Mouse (Mus musculus) hindbrain, embryonic 11.5 days (tissue): Measurements from ENCODE around the gene Fbxo2. TPM values are rescaled to one million over a fixed set of nuclear protein-coding genes. Genes with fewer than 3 reads are reported as not detected.
"Not testable (repeated sequence)": the region's sequence is repeated elsewhere in the genome, so short reads cannot be mapped to it uniquely, and the experiment has no call there.

Source experiments
- ATAC-seq: fragments of 200-750 bp; cut with Nextera tagmentation; 2 replicates; pipeline ENCODE4 v1.8.0; 2017; ENCODE audit warnings: mild to moderate bottlenecking, moderate TSS enrichment, moderate library complexity; ENCODE audit not compliant: low FRiP score
- DNase-seq: peaks from one replicate; pipeline ENCODE4 v3.0.0-alpha.2; 2015; ENCODE audit warnings: low spot score
- H3K27ac ChIP-seq: fragments of 300-500 bp; sonication (generic); 2 replicates; pipeline ENCODE4 v1.5.1; 2014; ENCODE audit warnings: mild to moderate bottlenecking, low read depth, low read length
- H3K27me3 ChIP-seq: fragments of 300-500 bp; sonication (generic); 2 replicates; pipeline ENCODE4 v1.6.1; 2014; ENCODE audit warnings: mild to moderate bottlenecking, low read length, moderate library complexity, mixed read lengths; ENCODE audit not compliant: control insufficient read depth, insufficient read depth
- H3K36me3 ChIP-seq: fragments of 300-500 bp; sonication (generic); 2 replicates; pipeline ENCODE4 v1.6.1; 2014; ENCODE audit warnings: mild to moderate bottlenecking, low read length, moderate library complexity, mixed read lengths; ENCODE audit not compliant: control insufficient read depth, insufficient read depth
- H3K4me1 ChIP-seq: fragments of 300-500 bp; sonication (generic); replicated peaks from 2 replicates; pipeline ENCODE4 v1.6.1; 2014; ENCODE audit warnings: low read length, mixed read lengths; ENCODE audit not compliant: control insufficient read depth, insufficient read depth
- H3K4me2 ChIP-seq: fragments of 300-500 bp; sonication (generic); replicated peaks from 2 replicates; pipeline ENCODE4 v1.6.1; 2014; ENCODE audit warnings: mild to moderate bottlenecking, low read depth, low read length
- H3K4me3 ChIP-seq: fragments of 300-500 bp; sonication (generic); 2 replicates; pipeline ENCODE4 v1.5.1; 2014; ENCODE audit warnings: low read depth, low read length
- H3K9ac ChIP-seq: fragments of 300-500 bp; sonication (generic); 2 replicates; pipeline ENCODE4 v1.6.1; 2014; ENCODE audit warnings: low read depth, low read length
- H3K9me3 ChIP-seq: fragments of 300-500 bp; sonication (generic); 2 replicates; pipeline ENCODE4 v1.6.1; 2016; ENCODE audit warnings: low read length; ENCODE audit not compliant: control insufficient read depth
- WGBS: fragments of 180-500 bp; shearing (Covaris S2); extraction: QIAGEN DNeasy Blood & Tissue Kit; methylation state at CpG from one replicate; pipeline ENCODE4 v1.1.7; 2014; 5-methylcytosine and 5-hydroxymethylcytosine counted together
- polyA plus RNA-seq: library from polyadenylated mRNA; unstranded; fragments of >200 nt; fragmentation: Nextera tagmentation; extraction: Ambion mirVana; gene quantifications from 2 replicates; pipeline ENCODE4 v1.2.1, GENCODE M21; 2014

Fbxo2 gene
- polyA plus RNA-seq, 1 experiment from 2014 or later = 3.0 TPM

DNA sequence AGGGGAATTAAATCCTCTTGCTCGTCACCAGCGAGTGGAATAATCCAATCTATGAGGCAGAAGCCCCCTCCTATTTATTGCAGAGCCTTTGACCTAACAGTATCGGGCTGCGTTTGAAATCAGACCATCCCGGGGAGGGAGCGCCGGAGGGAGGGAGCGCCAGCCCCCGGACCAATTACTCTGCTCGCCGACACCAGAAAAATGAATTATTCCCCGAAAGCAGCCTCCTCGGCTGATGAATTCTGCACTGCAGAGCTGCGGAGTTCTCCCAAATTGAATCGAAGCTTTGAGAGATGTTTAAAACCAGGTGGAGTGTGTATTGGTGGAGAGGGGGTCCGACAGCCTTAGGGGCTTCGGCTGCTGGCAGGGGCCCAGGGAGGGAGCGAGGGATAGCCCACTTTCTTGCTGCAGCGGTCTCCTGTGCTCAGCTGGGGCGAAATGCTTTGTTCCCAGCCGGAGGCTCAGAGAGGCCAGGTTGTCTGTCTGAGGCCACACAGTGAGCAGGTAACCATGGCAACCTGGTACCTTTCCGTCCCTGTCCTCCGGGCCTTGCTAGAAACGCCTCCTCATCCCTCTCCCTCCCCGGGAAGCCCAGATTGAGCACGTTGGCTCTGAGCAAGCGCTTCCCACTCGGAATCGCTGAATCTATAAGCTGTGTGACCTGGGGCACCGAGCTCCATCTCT lies 13.5 kb downstream of the Fbxo2 start:
- H3K9me3 ChIP-seq = no peaks in the 10 kb centered on the region
- peak overlapping the region; percentile 72 for H3K27ac ChIP-seq
- no peaks in the 10 kb centered on the region for H3K36me3 ChIP-seq
- no peaks in the 10 kb centered on the region; the same call in 1 of the 2 replicates for H3K4me1 ChIP-seq
- under 1% methylated on average over 30 of the region's 30 CpGs for WGBS
- H3K27me3 ChIP-seq = peaks cover 37% of the 10 kb centered on the region
- peak overlapping the region; percentile 37 for H3K4me2 ChIP-seq
- peak overlapping the region; percentile 18; the same call in 1 of the 2 replicates for H3K4me3 ChIP-seq
- ATAC-seq (peak; percentile 58), DNase-seq (peak; percentile 63)
- H3K9ac ChIP-seq = peak overlapping the region; percentile 31; the same call in 1 of the 2 replicates

DNA sequence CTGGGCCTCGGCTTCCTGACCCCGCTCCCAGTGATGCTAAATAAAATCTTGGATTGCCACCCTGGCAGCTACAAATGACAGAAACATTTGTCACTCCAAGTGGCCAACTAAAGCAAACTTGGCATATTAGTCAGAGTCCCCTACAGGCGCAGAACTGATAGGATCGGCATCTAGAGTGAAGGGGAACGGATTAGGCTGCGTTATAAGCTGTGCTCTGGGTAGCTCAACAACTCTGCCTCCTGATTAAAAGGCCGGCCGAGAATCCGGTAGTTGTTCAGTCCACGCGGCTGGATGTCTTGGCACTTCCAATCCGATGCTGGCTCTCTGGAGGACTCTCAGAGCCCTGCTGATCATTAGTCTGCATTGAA lies 14.1 kb downstream of the Fbxo2 start:
- ATAC-seq = no peak
- WGBS = 13% methylated on average over 12 of the region's 12 CpGs
- H3K4me3 ChIP-seq = no peak overlapping the region
- no peak overlapping the region for H3K4me2 ChIP-seq
- H3K9me3 ChIP-seq = no peaks in the 10 kb centered on the region
- H3K9ac ChIP-seq = no peak overlapping the region
- H3K27ac ChIP-seq = peak overlapping the region; percentile 72
- DNase-seq = no peak
- H3K27me3 ChIP-seq = peaks cover 37% of the 10 kb centered on the region
- H3K36me3 ChIP-seq = no peaks in the 10 kb centered on the region
- H3K4me1 ChIP-seq = no peaks in the 10 kb centered on the region; the same call in 1 of the 2 replicates

DNA sequence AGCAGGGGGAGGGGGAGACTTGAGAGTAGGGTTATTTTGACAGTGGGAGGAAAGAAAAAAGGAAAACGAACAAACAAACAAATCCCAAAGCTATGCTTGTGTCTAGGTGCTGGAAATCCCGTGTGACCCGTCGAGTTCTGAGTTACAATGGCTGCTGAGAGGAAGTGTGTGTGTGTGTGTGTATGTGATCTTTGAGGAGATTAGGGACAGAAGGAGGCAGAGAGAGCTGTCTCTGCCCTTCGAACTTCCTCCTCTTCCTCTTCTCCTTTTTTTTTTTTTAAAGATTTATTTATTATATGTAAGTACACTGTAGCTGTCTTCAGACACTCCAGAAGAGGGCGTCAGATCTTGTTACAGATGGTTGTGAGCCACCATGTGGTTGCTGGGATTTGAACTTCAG lies 16.2 kb downstream of the Fbxo2 start:
- H3K4me3 ChIP-seq, H3K36me3 ChIP-seq, ATAC-seq, DNase-seq, H3K9me3 ChIP-seq, H3K4me2 ChIP-seq, H3K27ac ChIP-seq, H3K4me1 ChIP-seq, H3K9ac ChIP-seq: not testable (repeated sequence)
- peaks cover 33% of the 10 kb centered on the region for H3K27me3 ChIP-seq
- 77% methylated on average over 5 of the region's 6 CpGs for WGBS

DNA sequence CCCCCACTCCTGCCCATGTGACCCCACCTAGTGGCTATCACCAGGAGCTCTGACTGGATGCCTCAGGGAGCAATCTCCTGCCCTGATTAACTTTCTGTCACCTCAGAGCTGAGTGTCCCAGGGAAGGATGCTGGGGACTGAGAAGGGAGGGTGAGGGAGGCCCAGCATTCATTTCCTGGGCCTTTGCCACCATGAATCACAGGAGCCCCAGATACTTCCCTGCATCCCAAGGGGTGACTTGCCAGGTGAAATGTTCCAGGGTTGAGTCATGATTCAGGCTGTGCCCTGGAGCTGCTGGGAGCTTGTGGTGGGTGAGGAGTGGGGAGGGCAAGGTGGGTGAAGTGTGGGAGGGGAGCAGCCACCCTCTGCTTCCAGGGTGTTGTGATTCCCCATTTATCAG lies 17.3 kb downstream of the Fbxo2 start:
- H3K27me3 ChIP-seq = peaks cover 27% of the 10 kb centered on the region
- ATAC-seq = no peak

DNA sequence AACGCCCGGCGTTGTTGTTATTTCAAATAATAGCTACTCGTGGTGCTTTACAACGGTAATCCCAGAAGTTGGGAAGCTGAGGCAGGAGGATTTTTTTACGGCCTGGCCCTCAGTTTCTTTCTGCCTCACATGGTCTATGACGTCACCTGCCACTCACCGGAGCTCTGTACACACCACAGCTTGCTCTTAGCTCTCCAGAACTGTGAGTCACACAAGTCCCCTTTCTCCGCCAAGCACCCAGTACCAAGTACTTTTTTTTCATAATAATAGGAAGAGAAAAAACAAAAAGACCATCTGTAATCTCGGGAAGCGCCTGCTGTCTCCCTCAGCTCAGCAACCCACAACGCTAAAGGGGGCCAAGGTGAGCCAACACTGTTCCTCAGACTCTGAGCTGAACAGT lies 21.1 kb downstream of the Fbxo2 start:
- DNase-seq = no peak
- H3K4me1 ChIP-seq = no peaks in the 10 kb centered on the region
- no peaks in the 10 kb centered on the region for H3K36me3 ChIP-seq
- H3K9me3 ChIP-seq = no peaks in the 10 kb centered on the region
- no peak overlapping the region for H3K4me2 ChIP-seq
- H3K27me3 ChIP-seq = no peaks in the 10 kb centered on the region
- whole genome bisulfite sequencing = 90% methylated on average over 12 of the region's 12 CpGs
- no peak overlapping the region for H3K9ac ChIP-seq
- no peak overlapping the region for H3K4me3 ChIP-seq
- ATAC-seq = no peak
- H3K27ac ChIP-seq = no peak overlapping the region

More for the DNA sequence above, 17.3 kb downstream of the Fbxo2 start:
- DNase-seq = no peak
- Histone ChIP-seq H3K27ac (peak overlapping the region; percentile 24; the same call in 1 of the 2 replicates), H3K4me1 (no peaks in the 10 kb centered on the region; the same call in 1 of the 2 replicates), H3K4me2 (no peak overlapping the region), H3K9ac (no peak overlapping the region; the same call in 1 of the 2 replicates), H3K9me3 (no peaks in the 10 kb centered on the region), H3K4me3 (no peak overlapping the region), H3K36me3 (no peaks in the 10 kb centered on the region)

DNA sequence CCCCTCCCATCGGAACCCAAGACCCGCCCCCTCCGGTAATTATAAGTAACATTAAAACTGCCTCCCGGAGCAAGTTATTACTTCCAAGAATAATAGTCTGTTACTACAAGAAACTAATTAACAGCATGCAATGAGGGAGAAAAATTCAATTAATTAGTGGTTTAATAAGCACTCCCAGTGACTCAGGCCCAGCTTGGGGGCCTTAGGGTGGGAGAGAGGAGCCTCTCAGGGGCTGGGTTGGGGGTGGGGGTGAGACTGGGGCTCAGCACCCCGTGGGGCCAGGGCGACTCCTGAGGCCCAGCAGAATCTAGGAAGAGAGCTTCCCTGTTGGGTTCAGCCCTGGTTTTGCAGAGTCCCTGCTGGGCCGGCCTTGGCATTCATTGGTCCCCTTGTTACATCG lies 21.9 kb downstream of the Fbxo2 start:
- no peaks in the 10 kb centered on the region for H3K27me3 ChIP-seq
- 39% methylated on average over 8 of the region's 8 CpGs for WGBS
- no peaks in the 10 kb centered on the region for H3K9me3 ChIP-seq
- no peak overlapping the region for H3K4me3 ChIP-seq
- H3K4me1 ChIP-seq = no peaks in the 10 kb centered on the region
- no peak overlapping the region for H3K4me2 ChIP-seq
- ATAC-seq (no peak), DNase-seq (no peak)
- H3K9ac ChIP-seq = no peak overlapping the region
- H3K36me3 ChIP-seq = no peaks in the 10 kb centered on the region
- H3K27ac ChIP-seq = no peak overlapping the region

DNA sequence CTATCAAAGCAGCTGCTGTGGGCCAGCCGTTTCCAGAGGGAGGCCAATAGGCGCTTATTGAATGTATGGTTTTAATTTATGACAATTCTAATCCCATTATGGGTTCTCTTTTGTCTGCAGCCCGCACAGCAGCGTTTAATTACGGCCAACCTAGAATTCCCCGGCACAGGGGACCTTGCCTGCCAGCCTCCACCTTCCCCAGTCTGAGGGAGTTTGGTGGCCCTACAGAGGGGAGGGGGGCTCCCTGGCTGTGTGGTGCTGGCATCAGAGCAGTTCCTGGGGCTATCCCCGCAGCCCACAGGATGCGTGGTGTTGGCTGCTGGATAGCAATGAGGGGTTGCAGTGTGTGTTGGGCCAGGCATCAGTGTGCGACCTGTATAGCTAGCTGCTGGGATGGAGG lies 24.1 kb downstream of the Fbxo2 start:
- Histone ChIP-seq H3K4me1 (no peaks in the 10 kb centered on the region), H3K4me3 (no peak overlapping the region), H3K9ac (no peak overlapping the region), H3K27me3 (no peaks in the 10 kb centered on the region), H3K4me2 (no peak overlapping the region), H3K9me3 (no peaks in the 10 kb centered on the region), H3K36me3 (no peaks in the 10 kb centered on the region), H3K27ac (no peak overlapping the region)
- ATAC-seq (no peak), DNase-seq (no peak)
- WGBS = 44% methylated on average over 9 of the region's 9 CpGs

DNA sequence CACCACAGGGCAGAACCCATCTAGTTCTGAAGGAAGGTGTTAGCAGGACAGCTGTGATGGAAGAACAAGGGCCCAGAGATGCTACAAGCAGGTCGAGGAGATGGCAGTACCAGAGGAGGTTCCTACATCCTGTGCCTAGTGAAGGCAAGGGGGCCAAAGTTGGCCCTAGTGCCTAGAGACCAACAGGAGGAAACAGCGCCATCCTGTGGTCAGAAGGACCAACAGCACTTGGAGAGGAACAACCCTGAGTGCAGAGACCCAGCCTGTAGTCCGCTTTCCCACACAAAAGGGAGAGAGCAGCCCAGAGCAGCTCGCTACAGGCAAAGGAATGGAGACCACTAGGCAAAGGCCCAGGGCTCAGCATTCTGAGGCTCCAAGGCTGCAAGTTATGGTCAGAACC lies 25.4 kb downstream of the Fbxo2 start:
- no peak for ATAC-seq
- H3K27ac ChIP-seq = no peak overlapping the region
- no peak overlapping the region for H3K4me3 ChIP-seq
- no peaks in the 10 kb centered on the region for H3K9me3 ChIP-seq
- no peak overlapping the region for H3K4me2 ChIP-seq
- H3K9ac ChIP-seq = no peak overlapping the region
- DNase-seq = no peak
- no peaks in the 10 kb centered on the region for H3K27me3 ChIP-seq
- no peaks in the 10 kb centered on the region for H3K36me3 ChIP-seq
- no peaks in the 10 kb centered on the region for H3K4me1 ChIP-seq
- WGBS = 68% methylated on average over 4 of the region's 4 CpGs

DNA sequence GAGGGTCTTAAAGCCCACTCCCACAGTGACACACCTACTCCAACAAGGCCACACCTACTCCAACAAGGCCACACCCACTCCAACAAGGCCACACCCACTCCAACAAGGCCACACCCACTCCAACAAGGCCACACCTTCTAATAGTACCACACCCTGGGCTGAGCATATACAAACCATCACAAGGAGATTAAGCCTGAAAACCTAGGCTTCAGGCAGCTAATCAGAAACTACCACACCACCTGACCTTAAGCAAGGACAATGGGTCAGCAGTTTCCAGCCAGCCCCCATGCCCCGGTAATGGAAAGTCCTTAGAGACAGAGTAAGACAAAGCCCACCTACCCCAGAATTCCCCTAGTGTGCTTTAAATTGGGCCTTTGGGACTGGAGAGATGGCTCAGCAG lies 28.3 kb downstream of the Fbxo2 start:
- not testable (repeated sequence) for H3K4me2 ChIP-seq, H3K4me1 ChIP-seq, H3K27me3 ChIP-seq, DNase-seq, H3K27ac ChIP-seq, H3K9me3 ChIP-seq, H3K4me3 ChIP-seq, ATAC-seq, H3K36me3 ChIP-seq, H3K9ac ChIP-seq
- WGBS = 88% methylated on average over 1 of the region's 1 CpGs
